Mouse (Mus musculus): Measurements from ENCODE around the gene Pcare.

DNA sequence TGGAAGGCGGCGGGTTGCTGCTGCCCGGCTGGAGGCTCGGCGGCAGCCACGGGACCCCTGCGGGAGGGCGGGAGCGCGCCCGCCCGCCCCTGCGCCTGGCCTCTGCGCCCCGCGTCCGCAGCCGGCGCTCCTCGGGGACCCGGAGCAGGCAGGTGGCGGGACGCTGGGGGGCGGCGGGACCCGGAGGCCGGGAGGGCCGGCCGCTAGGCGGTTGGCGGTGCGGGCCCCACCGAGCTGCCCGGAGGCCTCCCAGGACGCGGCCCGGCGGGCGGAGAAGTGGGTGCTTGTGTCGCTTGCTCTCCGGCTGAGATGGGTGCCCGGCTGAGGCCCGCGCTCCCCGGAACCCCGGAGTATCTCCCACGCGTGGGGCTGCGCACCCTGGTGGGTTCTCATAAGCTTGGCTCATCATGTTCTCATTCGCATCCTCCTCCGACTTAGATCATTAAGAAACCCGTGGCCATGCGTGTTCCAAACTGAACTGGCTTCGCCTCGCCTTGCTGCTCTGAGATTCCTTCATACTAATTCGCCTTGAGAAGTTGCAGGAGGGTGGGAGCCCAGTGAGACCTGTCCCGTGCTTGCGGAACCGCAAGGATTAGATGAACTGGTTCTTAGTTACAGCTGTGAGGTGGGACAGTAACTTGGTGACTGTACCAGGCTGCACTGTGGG lies 30.1 kb upstream of the Pcare start:
- TF ChIP-seq GATA1 (IDR thresholded peaks at IDR 0.05; ENCODE audit: low read length) (no peak), TAL1 (IDR thresholded peaks at IDR 0.05; ENCODE audit: low read length) (no peak)
